Mouse (Mus musculus): Measurements from ENCODE around the gene Otop2. TPM values are rescaled to one million over a fixed set of nuclear protein-coding genes. Genes with fewer than 3 reads are reported as not detected.
A peak's percentile ranks its signal among the peaks of the same experiment; 100 is the strongest.

Otop2 gene
- polyA plus RNA-seq, 1 experiment from 2014 or later: not detected

DNA sequence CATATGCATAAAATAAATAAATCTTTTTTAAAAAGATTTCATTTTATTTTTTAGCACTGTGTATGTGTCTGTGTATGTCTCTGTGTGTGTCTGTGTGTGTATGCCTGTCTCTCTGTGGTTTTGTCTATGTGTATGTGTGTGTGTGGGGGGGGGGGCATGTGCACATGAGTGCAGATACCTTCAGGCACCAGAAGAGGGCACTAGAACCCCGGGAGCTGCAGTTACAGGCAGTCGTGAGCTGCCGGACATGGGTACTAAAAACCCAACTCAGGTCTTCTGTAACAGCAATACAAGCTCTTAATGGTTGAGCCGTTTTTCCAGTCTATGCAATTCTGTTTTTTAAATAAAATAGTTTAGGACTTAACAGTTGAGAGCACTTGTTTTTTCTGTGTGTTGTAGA lies 6.2 kb upstream of the Otop2 start:
- Histone ChIP-seq H3K9ac (no peak overlapping the region), H3K9me3 (no peaks in the 10 kb centered on the region), H3K4me1 (peaks cover 12% of the 10 kb centered on the region), H3K36me3 (no peaks in the 10 kb centered on the region), H3K27ac (replicated peaks) (no peak overlapping the region), H3K4me3 (no peak overlapping the region), H3K27me3 (replicated peaks) (peaks cover 50% of the 10 kb centered on the region), H3K4me2 (no peak overlapping the region)
- WGBS: 77% methylated on average over 4 of the region's 4 CpGs
- ATAC-seq (ENCODE audit: extremely low read depth, insufficient number of reproducible peaks, low FRiP score, low TSS enrichment): no peak

DNA sequence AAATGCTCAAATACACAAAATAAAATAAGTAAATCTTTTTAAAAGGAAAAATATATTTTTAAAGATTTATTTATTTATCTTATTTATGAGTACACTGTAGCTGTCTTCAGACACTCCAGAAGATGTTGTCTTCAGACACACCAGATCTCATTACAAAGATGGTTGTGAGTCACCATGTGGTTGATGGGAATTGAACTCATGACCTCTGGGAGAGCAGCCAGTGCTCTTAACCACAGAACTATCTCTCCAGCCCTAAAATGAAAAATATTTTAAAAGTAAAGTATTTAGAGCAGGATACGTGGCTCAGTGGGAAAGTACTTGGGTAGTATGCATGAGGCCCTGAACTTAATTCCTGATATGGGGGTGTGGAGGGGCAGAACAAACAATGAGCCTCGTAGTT lies 5.6 kb upstream of the Otop2 start:
- no peak overlapping the region for H3K9ac ChIP-seq
- no peaks in the 10 kb centered on the region for H3K9me3 ChIP-seq
- no peak overlapping the region for H3K27ac ChIP-seq (replicated peaks)
- peaks cover 44% of the 10 kb centered on the region for H3K27me3 ChIP-seq (replicated peaks)
- H3K4me3 ChIP-seq: no peak overlapping the region
- H3K4me1 ChIP-seq: peaks cover 16% of the 10 kb centered on the region
- H3K36me3 ChIP-seq: no peaks in the 10 kb centered on the region
- ATAC-seq (ENCODE audit: extremely low read depth, insufficient number of reproducible peaks, low FRiP score, low TSS enrichment): no peak
- H3K4me2 ChIP-seq: no peak overlapping the region
- WGBS: 77% methylated on average over 2 of the region's 2 CpGs

DNA sequence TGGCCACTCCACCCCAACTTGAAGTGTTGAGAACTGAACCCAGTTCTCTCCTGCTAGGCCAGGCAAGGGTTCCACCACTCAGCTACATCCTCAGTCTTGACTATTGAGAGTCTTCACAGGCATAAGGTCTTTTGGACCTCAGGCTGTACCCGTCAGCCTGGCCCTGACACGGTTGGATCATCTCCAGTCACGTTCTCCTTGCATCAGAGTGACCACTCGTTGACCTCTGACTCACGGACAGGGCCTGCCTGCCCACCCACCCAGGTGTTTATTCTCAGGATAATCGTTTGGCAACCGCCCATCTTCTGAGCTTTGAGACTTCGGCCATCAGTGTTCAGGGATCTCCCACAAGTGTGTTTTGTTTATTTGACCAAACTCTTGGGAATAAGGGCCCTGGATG lies 3.8 kb upstream of the Otop2 start:
- WGBS: 50% methylated on average over 8 of the region's 8 CpGs
- H3K27ac ChIP-seq (replicated peaks): no peak overlapping the region

DNA sequence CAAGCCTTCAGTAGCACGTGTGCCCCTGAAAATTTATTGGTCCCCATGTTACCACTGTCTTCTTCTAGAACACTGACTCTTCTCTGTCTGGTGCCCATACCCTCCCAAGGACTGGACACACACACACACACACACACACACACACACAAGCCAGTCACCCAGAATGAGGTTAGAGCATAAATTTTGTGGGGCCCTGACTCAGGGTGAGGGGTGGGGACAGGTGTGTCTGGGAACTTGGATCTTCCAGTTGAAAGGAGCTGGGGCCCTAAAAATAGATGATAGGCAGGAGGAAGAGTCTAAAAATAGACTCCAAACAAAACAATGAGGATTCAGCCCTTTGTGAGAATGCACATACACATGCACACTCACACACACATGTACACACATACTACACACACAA lies 1.8 kb downstream of the Otop2 start:
- no peak overlapping the region for H3K27ac ChIP-seq (replicated peaks)
- no peak overlapping the region for H3K4me3 ChIP-seq
- peaks cover 43% of the 10 kb centered on the region for H3K27me3 ChIP-seq (replicated peaks)
- ATAC-seq (ENCODE audit: extremely low read depth, insufficient number of reproducible peaks, low FRiP score, low TSS enrichment): no peak
- 70% methylated on average over 1 of the region's 1 CpGs for WGBS
- no peaks in the 10 kb centered on the region for H3K9me3 ChIP-seq
- peaks cover 19% of the 10 kb centered on the region for H3K4me1 ChIP-seq
- no peaks in the 10 kb centered on the region for H3K36me3 ChIP-seq
- no peak overlapping the region for H3K4me2 ChIP-seq
- no peak overlapping the region; the same call in 1 of the 2 replicates for H3K9ac ChIP-seq

More for the DNA sequence above, 3.8 kb upstream of the Otop2 start:
- Histone ChIP-seq H3K9me3 (no peaks in the 10 kb centered on the region), H3K4me2 (no peak overlapping the region), H3K27me3 (replicated peaks) (peaks cover 37% of the 10 kb centered on the region), H3K4me1 (peaks cover 5% of the 10 kb centered on the region; the same call in 1 of the 2 replicates), H3K36me3 (no peaks in the 10 kb centered on the region), H3K9ac (no peak overlapping the region), H3K4me3 (no peak overlapping the region)
- no peak for ATAC-seq (ENCODE audit: extremely low read depth, insufficient number of reproducible peaks, low FRiP score, low TSS enrichment)

DNA sequence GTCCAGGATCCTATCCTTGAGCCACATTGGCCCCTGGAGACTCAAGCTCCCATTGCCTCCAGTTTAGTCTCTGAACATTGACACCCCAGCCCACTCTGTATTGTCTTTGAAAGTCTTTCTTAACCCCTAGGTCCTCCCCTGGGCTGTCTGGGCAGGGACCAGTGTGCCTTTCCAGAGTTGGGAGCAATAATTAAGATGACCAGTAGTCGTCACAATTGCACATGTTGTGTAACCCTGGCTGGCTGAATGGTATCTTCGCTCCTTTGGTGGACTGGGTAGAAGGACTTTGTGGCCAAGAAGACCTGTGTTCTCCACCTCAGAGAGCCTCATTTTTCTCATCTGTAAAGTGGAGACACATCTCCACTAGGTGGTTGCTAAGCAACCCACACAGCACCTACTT lies 7.3 kb downstream of the Otop2 start:
- Histone ChIP-seq H3K36me3 (no peaks in the 10 kb centered on the region), H3K9me3 (no peaks in the 10 kb centered on the region), H3K4me3 (no peak overlapping the region), H3K27ac (replicated peaks) (no peak overlapping the region), H3K4me2 (no peak overlapping the region), H3K9ac (no peak overlapping the region), H3K27me3 (replicated peaks) (peaks cover 76% of the 10 kb centered on the region), H3K4me1 (peaks cover 10% of the 10 kb centered on the region)
- ATAC-seq (ENCODE audit: extremely low read depth, insufficient number of reproducible peaks, low FRiP score, low TSS enrichment): no peak
- WGBS: 45% methylated on average over 2 of the region's 2 CpGs

DNA sequence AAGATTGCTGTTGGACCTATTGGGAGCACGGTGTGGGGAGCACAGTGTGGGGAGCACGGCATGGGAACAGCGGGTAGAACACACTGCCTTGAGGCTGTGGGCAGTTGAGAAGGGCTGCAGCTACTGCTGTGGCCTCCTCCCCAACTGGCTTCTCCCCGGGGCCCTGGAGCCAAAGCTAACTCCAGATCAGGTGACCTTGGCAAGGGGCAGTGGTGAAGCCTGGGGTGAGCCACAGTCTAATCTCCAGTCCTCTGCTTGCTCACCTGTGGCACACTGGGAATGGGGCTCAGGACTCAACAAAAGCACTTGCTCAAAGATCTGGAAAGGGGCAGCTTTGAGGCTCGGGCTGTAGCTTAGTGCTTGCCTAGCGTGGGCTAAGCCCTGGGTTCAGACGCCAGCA lies 10.2 kb downstream of the Otop2 start:
- Histone ChIP-seq H3K36me3 (no peaks in the 10 kb centered on the region), H3K4me3 (no peak overlapping the region), H3K9me3 (no peaks in the 10 kb centered on the region), H3K27me3 (replicated peaks) (peaks cover 100% of the 10 kb centered on the region), H3K9ac (no peak overlapping the region), H3K4me1 (peaks cover 17% of the 10 kb centered on the region), H3K27ac (replicated peaks) (no peak overlapping the region), H3K4me2 (no peak overlapping the region)
- 60% methylated on average over 7 of the region's 7 CpGs for WGBS
- no peak for ATAC-seq (ENCODE audit: extremely low read depth, insufficient number of reproducible peaks, low FRiP score, low TSS enrichment)

DNA sequence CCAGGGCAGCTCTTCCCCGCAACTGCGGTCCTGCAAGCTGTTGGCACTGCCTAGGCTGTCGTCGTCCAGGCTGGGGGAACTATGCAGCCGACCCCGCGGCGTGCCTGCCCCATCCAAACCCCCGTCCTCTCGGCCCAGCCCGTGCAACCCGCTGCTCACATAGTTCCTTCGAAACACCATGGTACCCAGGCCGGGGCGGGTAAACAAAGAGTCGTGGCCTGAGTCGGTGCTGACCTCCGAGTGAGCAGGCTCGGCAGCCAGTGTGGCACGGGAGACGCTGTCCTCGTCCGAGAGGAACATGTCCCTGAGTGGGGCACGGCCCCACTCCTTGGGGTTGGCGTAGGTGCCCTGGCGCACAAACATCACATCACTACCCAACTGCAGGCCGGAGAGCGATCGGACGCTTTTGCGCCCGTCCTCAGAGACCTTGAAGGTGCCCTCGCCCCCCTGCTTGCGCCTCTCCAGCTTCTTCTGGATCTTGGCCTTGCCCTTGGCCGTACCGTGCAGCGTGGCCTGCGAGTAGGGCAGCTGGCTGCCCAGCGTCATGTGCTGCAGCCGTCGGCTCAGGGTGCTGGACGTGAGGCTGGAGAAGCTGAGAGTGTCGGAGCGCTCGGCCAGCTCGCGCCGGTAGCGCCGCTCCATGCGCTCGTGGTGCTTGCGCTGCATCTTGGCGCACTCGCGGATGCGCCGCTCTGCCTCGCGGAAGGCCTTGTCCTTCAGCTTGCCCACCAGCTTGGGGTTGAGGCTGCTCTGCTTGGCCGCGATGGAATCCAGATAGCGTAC lies 11.5 kb downstream of the Otop2 start:
- WGBS: 4% methylated on average over 63 of the region's 63 CpGs
- Histone ChIP-seq H3K9me3 (no peaks in the 10 kb centered on the region), H3K4me1 (peaks cover 19% of the 10 kb centered on the region), H3K36me3 (no peaks in the 10 kb centered on the region), H3K27me3 (replicated peaks) (peaks cover 100% of the 10 kb centered on the region), H3K4me2 (peak overlapping the region; percentile 35), H3K9ac (no peak overlapping the region; the same call in 1 of the 2 replicates), H3K4me3 (no peak overlapping the region), H3K27ac (replicated peaks) (no peak overlapping the region)
- ATAC-seq (ENCODE audit: extremely low read depth, insufficient number of reproducible peaks, low FRiP score, low TSS enrichment): no peak

DNA sequence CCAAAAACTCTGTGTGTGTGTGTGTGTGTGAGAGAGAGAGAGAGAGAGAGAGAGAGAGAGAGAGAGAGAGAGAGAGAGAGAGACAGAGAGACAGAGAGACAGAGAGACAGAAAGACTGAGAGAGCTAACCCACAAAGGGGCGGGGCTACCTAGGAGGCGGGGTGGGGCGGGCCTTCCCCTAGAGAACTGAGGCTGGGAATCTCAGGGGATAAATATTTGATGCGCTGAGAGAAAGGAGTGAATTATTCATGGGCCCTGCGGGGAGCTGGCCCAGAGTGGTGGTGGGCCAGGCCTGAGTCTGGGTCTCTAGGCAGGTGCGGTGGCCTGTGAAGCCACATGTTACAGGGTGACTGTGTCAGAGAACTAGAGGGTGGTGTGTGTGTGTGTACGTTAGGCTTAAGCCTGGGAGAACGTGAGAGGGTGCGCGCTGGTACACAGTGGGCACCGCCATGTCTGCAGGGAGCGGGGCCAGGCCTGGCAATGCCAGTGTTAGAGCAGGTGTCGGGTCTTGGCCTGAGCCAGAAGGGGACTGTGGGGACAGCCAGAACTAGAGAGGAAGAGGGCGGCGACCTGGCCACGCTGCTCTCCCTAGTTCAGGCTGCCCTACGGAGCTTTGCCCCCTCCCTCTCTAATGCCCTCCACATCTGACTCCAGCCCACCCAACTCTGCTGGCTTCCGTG lies 12.9 kb downstream of the Otop2 start:
- Histone ChIP-seq H3K4me2 (no peak overlapping the region), H3K27me3 (replicated peaks) (peaks cover 100% of the 10 kb centered on the region), H3K9me3 (no peaks in the 10 kb centered on the region), H3K4me3 (no peak overlapping the region), H3K9ac (no peak overlapping the region), H3K4me1 (peaks cover 20% of the 10 kb centered on the region), H3K36me3 (no peaks in the 10 kb centered on the region), H3K27ac (replicated peaks) (no peak overlapping the region)
- ATAC-seq (ENCODE audit: extremely low read depth, insufficient number of reproducible peaks, low FRiP score, low TSS enrichment): no peak
- WGBS: 7% methylated on average over 18 of the region's 18 CpGs

DNA sequence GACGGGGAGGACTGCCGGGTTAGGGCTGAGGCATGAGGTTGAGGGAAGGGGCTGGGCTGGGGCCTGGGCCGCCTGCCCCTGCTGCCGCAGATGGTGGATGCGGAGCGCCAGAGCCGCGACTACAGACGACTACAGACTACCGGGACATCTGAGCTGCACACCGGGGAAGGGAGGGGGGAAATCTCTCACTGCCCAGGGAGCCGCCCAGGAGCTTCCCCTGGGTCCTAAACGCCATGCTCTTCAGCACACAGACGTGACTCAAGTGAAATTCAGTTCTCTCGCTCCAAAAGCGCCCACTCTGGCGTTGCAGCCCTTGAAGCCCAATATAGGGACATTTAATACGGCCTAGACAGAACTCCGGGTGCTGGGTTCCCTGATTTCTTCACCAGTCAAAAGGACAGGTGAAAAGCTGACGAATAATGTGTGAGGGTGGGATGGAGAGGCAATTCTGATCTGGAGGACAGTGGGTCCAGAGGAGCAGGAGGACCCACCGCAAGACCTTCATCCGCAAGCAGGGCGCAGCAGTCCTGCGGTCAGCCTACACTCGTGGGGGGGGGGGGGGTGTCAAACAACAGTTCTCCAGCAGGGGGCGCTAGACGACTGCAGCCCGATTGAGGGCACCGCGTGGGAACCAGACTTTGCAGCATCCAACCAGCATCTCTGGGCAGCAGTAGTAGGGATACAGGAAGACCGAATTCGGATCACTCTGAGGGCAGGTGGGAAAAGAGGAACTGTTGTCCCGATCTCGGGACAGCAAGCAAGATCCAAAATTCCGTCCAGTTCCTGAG lies 15.1 kb downstream of the Otop2 start, which contains the start of gene Ush1g:
Gene Ush1g (minus strand): TSS at position 136 of the 788 bp plus-strand sequence.
- Histone ChIP-seq H3K27me3 (replicated peaks) (peaks cover 97% of the 10 kb centered on the region), H3K4me3 (peak within 1 kb of the TSS; percentile 32), H3K4me2 (peak within 1 kb of the TSS; percentile 42), H3K36me3 (no peaks in the 10 kb centered on the region), H3K9me3 (no peaks in the 10 kb centered on the region), H3K4me1 (peaks cover 20% of the 10 kb centered on the region), H3K9ac (peak within 1 kb of the TSS; percentile 60; the same call in 1 of the 2 replicates), H3K27ac (replicated peaks) (no peak within 1 kb of the TSS)
- WGBS: 6% methylated on average over 35 of the region's 35 CpGs
- no peak for ATAC-seq (ENCODE audit: extremely low read depth, insufficient number of reproducible peaks, low FRiP score, low TSS enrichment)

DNA sequence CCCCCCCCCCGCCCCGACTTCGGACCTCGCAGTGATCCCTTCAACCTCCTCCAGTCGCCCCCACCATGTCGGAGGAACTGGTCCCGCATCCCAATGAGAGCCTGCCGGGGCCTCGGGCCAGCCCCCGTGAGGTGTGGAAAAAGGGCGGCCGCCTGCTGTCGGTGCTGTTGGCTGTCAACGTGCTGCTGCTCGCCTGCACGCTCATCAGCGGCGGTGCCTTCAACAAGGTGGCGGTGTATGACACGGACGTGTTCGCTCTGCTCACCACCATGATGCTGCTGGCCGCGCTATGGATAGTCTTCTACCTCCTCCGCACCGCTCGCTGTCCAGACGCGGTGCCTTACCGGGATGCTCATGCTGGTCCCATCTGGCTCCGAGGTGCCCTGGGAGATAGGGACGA lies 16.4 kb downstream of the Otop2 start:
- Histone ChIP-seq H3K36me3 (no peaks in the 10 kb centered on the region), H3K4me3 (no peak overlapping the region), H3K9me3 (no peaks in the 10 kb centered on the region), H3K27ac (replicated peaks) (no peak overlapping the region), H3K9ac (no peak overlapping the region), H3K4me2 (no peak overlapping the region), H3K27me3 (replicated peaks) (peaks cover 97% of the 10 kb centered on the region), H3K4me1 (peaks cover 17% of the 10 kb centered on the region)
- 15% methylated on average over 32 of the region's 32 CpGs for WGBS
- no peak for ATAC-seq (ENCODE audit: extremely low read depth, insufficient number of reproducible peaks, low FRiP score, low TSS enrichment)

DNA sequence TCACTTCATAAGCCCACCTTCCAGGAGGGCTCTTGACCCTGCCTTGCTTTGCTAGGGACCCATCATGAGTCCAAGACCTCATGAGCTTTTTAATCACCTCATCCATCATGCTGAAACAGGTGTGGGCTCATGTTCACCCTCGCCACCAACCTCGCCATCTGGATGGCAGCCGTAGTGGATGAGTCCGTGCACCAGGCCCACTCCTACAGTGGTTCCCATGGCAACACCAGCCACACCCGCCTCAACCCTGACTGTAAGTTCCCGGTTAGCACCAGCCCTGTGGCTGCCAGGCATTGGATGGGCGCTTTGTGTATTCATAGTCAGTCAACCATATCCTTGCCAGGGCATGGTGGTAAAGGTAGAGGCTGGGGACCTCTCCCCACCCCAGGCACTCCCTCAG lies 19.8 kb downstream of the Otop2 start:
- no peak for ATAC-seq (ENCODE audit: extremely low read depth, insufficient number of reproducible peaks, low FRiP score, low TSS enrichment)
- no peak overlapping the region for H3K9ac ChIP-seq
- H3K4me2 ChIP-seq: no peak overlapping the region
- H3K4me1 ChIP-seq: peaks cover 7% of the 10 kb centered on the region; the same call in 1 of the 2 replicates
- 66% methylated on average over 7 of the region's 7 CpGs for WGBS
- H3K9me3 ChIP-seq: no peaks in the 10 kb centered on the region
- H3K27me3 ChIP-seq (replicated peaks): peaks cover 97% of the 10 kb centered on the region
- H3K36me3 ChIP-seq: no peaks in the 10 kb centered on the region
- no peak overlapping the region for H3K27ac ChIP-seq (replicated peaks)
- H3K4me3 ChIP-seq: no peak overlapping the region
